Mouse (Mus musculus) NIH3T3 (cell line): ENCODE measurements at regions not wholly inside any gene's neighbourhood (a gene's known extent, or its start where the extent isn't known, plus 50 kb on each side); places are given as distances from the start of the nearest gene placed in this dataset.
A peak's percentile ranks its signal among the peaks of the same experiment; 100 is the strongest.

Experiments used
- DNase-seq: peaks from one replicate; pipeline ENCODE4 v3.0.0-alpha.2; 2012; ENCODE audit warnings: low read depth

GRCm38 (mm10) chr2:128526100-128526499 is 64.9 kb upstream of the Spdye4c start:
- DNase-seq = no peak

GRCm38 (mm10) chr2:128526883-128527344 is 64.1 kb upstream of the Spdye4c start:
- DNase-seq = peak; percentile 67

GRCm38 (mm10) chr2:128536294-128536693 is 54.7 kb upstream of the Spdye4c start:
- no peak for DNase-seq

GRCm38 (mm10) chr2:128537425-128537824 is 53.6 kb upstream of the Spdye4c start:
- peak; percentile 69 for DNase-seq

- DNase-seq = no peak
These were observed 52.3 kb upstream of the Spdye4c start for GRCm38 (mm10) chr2:128538736-128539135.
